Mouse (Mus musculus): Measurements from ENCODE around the gene Pnpla6.
"Not testable (repeated sequence)": the region's sequence is repeated elsewhere in the genome, so short reads cannot be mapped to it uniquely, and the experiment has no call there.

Gene Pnpla6

DNA sequence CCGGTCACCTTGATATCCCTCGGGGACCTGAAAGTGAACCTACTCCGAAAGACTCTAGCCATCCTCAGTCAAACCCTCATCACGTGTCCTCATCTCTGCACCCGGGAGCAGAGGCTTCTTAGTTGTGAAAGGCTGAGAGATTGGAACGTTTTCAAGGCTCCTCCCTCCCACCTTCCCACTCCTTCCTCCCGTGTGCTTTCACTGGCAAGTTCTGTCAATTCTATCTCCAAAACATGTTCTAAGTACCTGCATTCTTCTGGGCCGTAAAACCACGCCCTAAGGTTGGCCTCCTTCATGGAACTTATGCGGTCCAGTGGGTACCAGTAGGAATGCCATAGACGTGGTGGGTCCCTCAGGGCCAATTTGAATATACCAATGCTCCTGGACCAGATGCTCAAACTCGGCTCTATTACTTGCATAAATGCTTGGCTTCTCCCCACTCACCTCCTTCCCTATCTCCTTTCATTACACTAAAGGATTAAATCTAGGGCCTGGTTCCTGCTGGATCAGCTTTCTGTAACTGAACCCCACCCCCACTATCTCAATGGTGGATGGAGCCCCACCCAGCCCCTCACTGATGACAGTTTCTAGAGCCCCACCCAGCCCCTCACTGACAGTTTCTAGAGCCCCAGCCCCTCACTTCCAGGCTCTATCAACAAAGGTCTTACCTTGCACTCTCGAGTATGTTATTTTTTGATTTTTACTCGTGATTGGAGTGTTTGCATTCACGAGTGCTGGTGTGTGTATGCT, 61.2 kb downstream of the Pnpla6 start:
- DNase-seq = no peak

DNA sequence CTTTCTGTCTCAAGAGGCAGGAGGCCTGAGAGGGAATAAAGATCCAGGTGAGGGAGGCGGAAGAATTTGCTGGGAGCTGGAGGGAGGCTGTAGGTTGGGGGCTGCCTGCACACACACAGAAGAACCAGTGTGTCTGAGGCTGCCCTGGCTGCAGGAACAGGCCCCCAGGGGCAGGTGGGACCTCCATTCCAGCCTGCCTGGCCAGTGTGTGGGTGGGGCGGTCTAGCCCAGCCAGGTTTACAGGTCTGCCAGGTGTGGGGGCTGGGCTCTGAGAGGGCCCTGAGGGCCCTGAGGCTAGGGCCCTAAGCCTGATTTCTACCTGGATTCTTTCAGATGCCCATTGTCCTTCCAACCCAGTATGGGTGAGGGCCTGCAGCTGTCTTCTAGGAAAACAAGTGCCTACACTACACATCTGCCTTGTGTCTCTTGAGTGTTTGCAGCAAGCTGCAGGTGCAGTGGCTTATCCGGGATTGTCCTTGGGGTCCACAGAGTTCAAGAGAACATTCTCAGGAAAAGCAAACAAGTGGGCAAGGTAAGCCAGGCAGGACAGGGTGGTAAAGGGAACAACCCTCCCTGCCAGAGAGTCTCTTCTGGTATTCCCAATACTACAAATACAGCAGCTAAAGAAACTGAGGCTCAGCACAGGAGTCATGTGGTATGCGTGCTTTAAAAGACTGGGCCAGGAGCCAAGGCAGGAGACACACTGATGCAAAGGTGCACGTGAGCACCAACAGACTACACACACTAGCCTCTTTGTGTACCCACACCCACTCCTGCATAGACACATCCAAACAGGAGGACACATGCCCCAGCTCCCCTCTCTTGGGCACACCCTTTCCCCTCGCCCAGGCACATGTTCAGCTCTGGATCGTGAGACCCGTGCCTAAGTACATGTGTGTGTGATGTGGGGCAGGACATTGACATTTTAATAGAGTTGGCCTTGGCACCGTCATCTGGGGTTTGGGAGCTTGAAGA, 64.5 kb downstream of the Pnpla6 start:
- no peak for DNase-seq

DNA sequence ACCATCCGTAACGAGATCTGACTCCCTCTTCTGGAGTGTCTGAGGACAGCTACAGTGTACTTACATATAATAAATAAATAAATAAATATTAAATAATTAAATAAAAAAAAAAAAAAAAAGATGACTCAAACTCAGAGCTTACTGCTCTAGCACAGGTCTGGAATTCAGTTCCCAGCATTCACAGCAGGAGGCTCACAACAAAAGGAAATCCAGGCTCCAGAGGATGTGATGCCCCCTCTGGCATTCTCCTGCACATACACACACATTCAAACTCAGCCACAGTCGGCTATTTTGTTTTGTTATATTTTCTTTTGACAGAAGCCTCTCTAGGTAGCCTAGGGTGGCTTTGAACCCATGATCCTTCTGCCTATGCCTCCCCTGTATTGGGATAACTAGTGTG, 66.8 kb downstream of the Pnpla6 start:
- not testable (repeated sequence) for DNase-seq

DNA sequence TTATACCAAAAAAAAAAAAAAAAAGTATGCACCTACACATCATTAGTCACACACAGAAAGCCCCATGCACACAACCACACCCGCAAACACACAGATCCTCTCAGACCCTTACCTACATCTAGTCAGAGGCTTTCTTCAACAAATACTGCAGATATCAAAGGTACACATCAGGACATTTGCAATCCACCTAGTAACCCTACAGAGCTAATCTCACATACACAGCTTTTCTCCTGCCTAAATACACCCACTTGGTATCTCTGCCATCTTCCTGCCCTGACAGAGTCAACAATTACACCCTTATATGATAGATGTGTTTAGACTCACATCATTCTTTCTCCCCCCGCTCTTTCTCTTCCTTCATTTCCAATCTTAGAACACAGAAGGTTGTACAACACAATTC, 71.3 kb downstream of the Pnpla6 start:
- no peak for DNase-seq

DNA sequence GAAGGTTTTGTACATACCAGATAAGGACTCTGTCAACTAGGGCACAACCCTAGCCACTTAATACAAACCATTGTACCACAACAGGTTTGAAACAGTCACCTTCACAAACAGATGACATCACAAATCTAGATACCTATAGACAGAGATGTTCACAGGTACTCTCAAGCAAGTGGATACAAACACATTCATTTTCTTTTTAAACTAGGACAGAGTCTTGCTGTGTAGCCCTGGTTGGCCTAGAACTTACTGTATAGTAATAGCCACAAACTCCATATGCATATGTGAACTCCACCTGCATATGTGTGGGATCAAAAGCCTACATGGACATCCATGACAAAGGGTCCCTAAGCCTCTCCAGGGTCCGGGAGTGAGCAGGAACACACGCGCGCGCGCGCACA, 71.8 kb downstream of the Pnpla6 start, which contains the start of gene Camsap3:
Gene Camsap3 (plus strand): TSS at position 301 of the 398 bp plus-strand sequence.
- DNase-seq = no peak

DNA sequence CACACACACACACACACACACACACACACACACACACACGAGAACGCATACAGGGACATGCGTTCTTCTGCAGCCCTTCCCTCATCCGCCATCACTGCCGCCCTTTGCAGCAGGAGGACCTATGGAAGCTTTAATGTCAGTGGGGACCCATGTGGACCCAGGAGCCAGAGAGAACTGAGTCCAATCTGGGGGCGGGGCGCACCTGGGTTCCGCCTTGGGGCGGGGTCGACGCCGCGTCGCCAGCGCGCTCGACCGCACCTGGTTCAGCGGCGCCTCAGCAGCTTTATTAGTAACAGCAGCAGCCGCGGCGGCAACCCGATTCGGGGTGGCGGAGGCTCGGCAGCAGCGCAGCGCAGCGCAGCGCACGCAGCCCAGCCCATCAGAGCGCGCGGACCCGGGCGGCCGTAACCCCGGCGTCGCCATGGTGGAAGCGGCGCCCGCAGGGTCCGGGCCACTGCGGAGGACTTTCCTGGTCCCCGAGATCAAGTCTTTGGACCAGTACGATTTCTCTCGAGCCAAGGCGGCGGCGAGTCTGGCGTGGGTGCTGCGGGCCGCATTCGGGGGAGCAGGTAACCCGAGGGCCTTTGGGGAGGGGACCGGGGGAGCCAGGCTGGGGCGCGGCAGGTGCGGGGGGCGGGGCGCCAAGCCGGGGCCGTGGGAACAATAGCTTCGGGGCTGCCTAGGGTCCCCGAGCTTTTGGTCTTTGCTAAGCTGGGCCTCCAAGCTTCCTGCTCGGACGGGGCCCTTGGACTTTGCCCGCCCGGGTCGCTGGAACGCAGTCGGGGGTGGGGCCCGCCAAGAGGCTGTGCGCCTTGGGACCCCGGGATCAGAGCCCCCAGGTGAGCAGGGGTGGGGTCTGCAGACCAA, 72.4 kb downstream of the Pnpla6 start:
- peak; percentile 58 to 59 for DNase-seq

DNA sequence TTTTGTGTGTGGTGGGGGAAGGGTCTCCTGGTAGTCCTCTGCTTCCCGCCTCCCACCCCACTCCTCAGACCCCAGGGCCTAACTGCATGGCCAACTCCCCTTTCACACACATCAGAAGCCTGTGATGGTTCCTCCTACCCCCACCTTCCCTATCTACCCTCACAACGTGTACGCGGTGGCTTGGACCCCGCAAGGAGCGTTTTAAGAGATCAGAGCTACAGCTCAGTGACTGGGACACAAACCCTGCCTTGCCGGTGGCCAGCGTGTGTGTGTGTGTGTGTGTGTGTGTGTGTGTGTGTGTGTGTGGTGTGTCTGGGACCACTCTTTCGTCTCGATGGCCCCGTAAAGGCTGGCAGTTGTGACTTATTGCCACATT, 73.1 kb downstream of the Pnpla6 start:
- DNase-seq = no peak

DNA sequence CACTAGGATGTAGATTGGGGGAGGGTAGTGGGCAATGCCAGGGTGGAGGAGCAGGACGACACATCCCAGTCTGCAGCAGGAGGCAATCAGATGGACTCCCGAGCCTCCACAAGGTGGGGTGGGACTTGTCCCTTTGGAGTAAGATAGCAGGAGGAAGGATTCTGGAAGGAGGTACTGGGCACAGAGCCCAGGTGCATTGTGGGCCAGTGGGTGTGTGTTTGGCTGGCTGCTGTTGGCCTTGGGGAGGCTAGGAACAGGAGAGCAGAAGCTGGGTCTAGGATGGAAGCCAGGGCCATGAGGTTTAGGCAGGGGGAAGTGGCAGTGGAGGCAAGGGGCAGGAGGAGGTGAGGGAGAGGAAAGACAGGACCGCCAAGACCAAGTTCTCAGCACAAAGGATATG, 78.3 kb downstream of the Pnpla6 start:
- DNase-seq = no peak
